In genomic region chr4:46986054-46986453, GRCm38 (mm10) we compare ENCODE assay signal across 20 mouse cellular contexts. TPM values are rescaled to one million over a fixed set of nuclear protein-coding genes. Genes with fewer than 3 reads are reported as not detected.
DNase-seq lines count a peak whose midpoint lies in the region; ATAC-seq and TF ChIP-seq lines count a peak whose summit lies in the region.
"Had no signal": no experiment of that assay in that cellular context is flagged by ENCODE, and none has a peak within 500 bp of the region (broad histone marks: within the 10 kb centered on the region; RNA-seq: fewer than 3 reads in every experiment).

No protein-coding gene starts in this region.

- no peaks in the 10 kb centered on the region for H3K9me3 ChIP-seq in kidney, embryonic 14.5 days (ENCODE audit: control insufficient read depth, low read length)
- H3K9me3 ChIP-seq: embryonic facial prominence, embryonic 10.5 days; forebrain, embryonic 13.5 days; heart, embryonic 13.5 days; hindbrain, embryonic 15.5 days had no signal

- no peak overlapping the region for H3K4me2 ChIP-seq in kidney, embryonic 14.5 days (replicated peaks; ENCODE audit: low read depth, low read length)
- H3K4me2 ChIP-seq: forebrain, embryonic 13.5 days; heart, embryonic 13.5 days; hindbrain, embryonic 15.5 days had no signal

- no peak for TF ChIP-seq CTCF in layer of hippocampus, adult 2 months (conservative IDR thresholded peaks at IDR 0.05)
- no peak for TF ChIP-seq CTCF in brain, embryonic 14.5 days (IDR thresholded peaks at IDR 0.05; ENCODE audit: borderline replicate concordance, extremely low read depth, insufficient read depth, insufficient read length)

- H3K36me3 ChIP-seq in kidney, embryonic 14.5 days (ENCODE audit: control insufficient read depth, insufficient read depth, low read length) = no peaks in the 10 kb centered on the region
- H3K36me3 ChIP-seq: embryonic facial prominence, embryonic 10.5 days; heart, embryonic 13.5 days; hindbrain, embryonic 15.5 days had no signal

- no peak overlapping the region for H3K4me3 ChIP-seq in layer of hippocampus, adult 2 months
- H3K4me3 ChIP-seq in kidney, embryonic 14.5 days (ENCODE audit: low read length) = no peak overlapping the region
- H3K4me3 ChIP-seq: embryonic facial prominence, embryonic 10.5 days; forebrain, embryonic 13.5 days; gastrocnemius, adult 2 months; heart, embryonic 13.5 days; hindbrain, embryonic 15.5 days had no signal

- H3K27me3 ChIP-seq in kidney, embryonic 14.5 days (ENCODE audit: control insufficient read depth, insufficient read depth, low read length) = peaks cover 28% of the 10 kb centered on the region
- H3K27me3 ChIP-seq: hindbrain, embryonic 15.5 days had no signal

- ATAC-seq in kidney, embryonic 14.5 days (ENCODE audit: low FRiP score, low TSS enrichment) = no peak
- ATAC-seq: forebrain, embryonic 13.5 days; forebrain, postnatal 0 days; intestine, embryonic 16.5 days had no signal

- no peak for DNase-seq in layer of hippocampus, adult 2 months (ENCODE audit: low spot score in 2 of 2)
- DNase-seq in layer of hippocampus, adult 18-20 months (ENCODE audit: low spot score in 2 of 2) = no peak
- peak; percentile 13 for DNase-seq in brain, embryonic 14.5 days (ENCODE audit: low read depth)
- peak; percentile 84 for DNase-seq in cerebellum, adult 9-10 months
- peak; percentile 57 to 71 for DNase-seq in cerebellum, postnatal 25 days
- no peak for DNase-seq in ovary, postnatal 14 days (ENCODE audit: low spot score)
- DNase-seq: adrenal gland, adult 2 months; adrenal gland, postnatal 25 days; forebrain, postnatal 0 days; gastrocnemius, adult 2 months; gastrocnemius, postnatal 25 days; heart, postnatal 36 days; kidney, adult 2 months had no signal

- no peak for TF ChIP-seq POLR2A in brain, embryonic 14.5 days (IDR thresholded peaks at IDR 0.05; ENCODE audit: borderline replicate concordance, extremely low read depth, insufficient read depth, insufficient read length, poor library complexity, severe bottlenecking)

- H3K9ac ChIP-seq in kidney, embryonic 14.5 days (ENCODE audit: low read depth, low read length) = no peak overlapping the region
- H3K9ac ChIP-seq: forebrain, embryonic 13.5 days; forebrain, postnatal 0 days; heart, embryonic 13.5 days; hindbrain, embryonic 15.5 days had no signal

- no peaks in the 10 kb centered on the region for H3K4me1 ChIP-seq in kidney, embryonic 14.5 days (ENCODE audit: control insufficient read depth, insufficient read depth, low read length)

- H3K27ac ChIP-seq in layer of hippocampus, adult 2 months = peak overlapping the region; percentile 36; the same call in 1 of the 2 replicates
- no peak overlapping the region for H3K27ac ChIP-seq in kidney, embryonic 14.5 days (ENCODE audit: low read depth, low read length)
- H3K27ac ChIP-seq: embryonic facial prominence, embryonic 10.5 days; forebrain, embryonic 13.5 days; gastrocnemius, adult 2 months; heart, embryonic 13.5 days; hindbrain, embryonic 15.5 days had no signal

RNA-seq across cellular contexts. Expression of gene Gabbr2, which starts 5.6 kb away (rescaled TPM):
- 100 to 1,000 TPM; 203 to 223 TPM for total RNA-seq in layer of hippocampus, adult 2 months (2021)
- 100 to 1,000 TPM; 203 to 209 TPM for total RNA-seq in layer of hippocampus, adult 18-20 months (2021)
- 10.2 and 25.0 TPM in 2 replicates for polyA plus RNA-seq in brain, embryonic 14.5 days (2012; rRNA removed)
- polyA plus RNA-seq in kidney, embryonic 14.5 days (2014; fragmentation: Nextera tagmentation; extraction: Ambion mirVana) = 0.06 and 0.43 TPM in 2 replicates
- total RNA-seq: granulocyte monocyte progenitor cell, adult 5-6 weeks; heart, postnatal 36 days had no signal

Comparison
In these comparisons a context has a peak if more than half of its experiments do, and no peak if none do; other contexts are left out.
1. DNase-seq: peak in brain, embryonic 14.5 days (single experiment), cerebellum, adult 9-10 months (single experiment) and cerebellum, postnatal 25 days (2 of 2); none in layer of hippocampus, adult 2 months (0 of 2), layer of hippocampus, adult 18-20 months (0 of 2) and ovary, postnatal 14 days (single experiment).